Mouse (Mus musculus) right cerebral cortex, postnatal 36 days (tissue): ENCODE data around the gene Pms1.
"Not testable (repeated sequence)": the region's sequence is repeated elsewhere in the genome, so short reads cannot be mapped to it uniquely, and the experiment has no call there.

ENCODE experiments used
- DNase-seq, 2 experiments: peaks; one replicate each; pipeline ENCODE4 v3.0.0; 2022; ENCODE audit warnings: low spot score in 2 of 2, mixed read lengths in 1 of 2

The Pms1 gene

DNA sequence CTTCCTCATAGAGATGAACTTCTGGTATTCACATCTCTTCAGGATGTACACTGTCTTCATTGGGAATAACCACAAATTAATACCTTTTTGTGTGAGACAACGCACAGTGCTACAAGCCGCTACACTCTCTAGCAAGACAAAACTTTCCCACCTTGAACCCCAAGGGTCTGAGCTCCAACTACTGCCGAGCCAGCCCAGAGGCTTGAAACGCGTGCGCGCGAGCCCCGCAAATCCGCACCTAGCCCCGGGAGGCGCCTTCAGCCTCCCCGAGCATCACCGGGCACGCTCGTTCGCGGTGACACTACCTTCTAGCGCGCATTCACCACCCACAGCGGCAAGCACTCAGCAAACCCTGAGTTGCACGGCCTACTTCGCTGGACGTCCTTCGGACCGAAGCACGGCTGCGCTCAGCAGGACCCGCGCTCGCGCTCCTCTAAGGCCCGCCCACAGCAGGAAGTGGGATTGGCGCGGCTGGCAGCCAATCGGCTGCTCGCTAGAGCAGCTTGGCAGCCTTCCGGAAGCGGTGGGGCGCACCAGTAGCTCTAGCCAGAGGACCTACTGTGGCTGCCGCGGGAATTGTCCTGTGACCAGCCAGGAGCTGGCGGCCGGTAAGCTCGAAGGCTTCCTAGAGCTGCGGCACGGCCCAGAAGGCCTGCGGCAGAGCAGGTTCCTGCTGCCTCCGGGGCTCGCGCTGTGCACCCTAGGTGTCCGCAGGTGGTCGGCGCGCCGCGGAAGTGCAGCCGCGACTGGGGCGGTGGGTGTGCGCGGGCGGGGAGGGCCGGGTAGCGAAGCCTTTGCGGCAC is at the start of gene Pms1, which contains the start of the genes Ormdl1 and Gm28778:
Gene Pms1, minus strand, starts transcription at position 438 of the 803 bp plus-strand sequence.
Gene Ormdl1, plus strand, starts transcription at position 515 of the 803 bp plus-strand sequence.
Gene Gm28778, plus strand, starts transcription at position 531 of the 803 bp plus-strand sequence.
- peak; percentile 92 to 93 for DNase-seq

DNA sequence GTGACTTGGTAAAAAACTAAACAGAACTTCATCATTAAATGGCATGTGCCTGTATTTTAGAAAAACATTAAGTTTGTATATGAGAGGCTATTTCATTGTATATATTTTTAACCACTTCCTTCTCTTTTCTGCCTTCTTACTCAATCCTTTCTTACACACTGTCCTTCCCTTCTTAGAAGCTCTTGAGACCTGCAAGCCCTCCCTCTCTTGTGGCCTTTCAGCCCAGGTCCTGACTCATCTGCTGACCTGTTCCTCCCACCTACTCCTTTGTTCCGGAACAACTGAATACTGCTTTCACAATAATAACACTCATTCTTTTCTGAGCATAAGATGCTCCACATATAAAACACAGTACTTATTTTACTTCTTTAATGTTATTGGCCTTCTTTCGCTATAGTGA is 44.3 kb upstream of the Pms1 start:
- DNase-seq: no peak

DNA sequence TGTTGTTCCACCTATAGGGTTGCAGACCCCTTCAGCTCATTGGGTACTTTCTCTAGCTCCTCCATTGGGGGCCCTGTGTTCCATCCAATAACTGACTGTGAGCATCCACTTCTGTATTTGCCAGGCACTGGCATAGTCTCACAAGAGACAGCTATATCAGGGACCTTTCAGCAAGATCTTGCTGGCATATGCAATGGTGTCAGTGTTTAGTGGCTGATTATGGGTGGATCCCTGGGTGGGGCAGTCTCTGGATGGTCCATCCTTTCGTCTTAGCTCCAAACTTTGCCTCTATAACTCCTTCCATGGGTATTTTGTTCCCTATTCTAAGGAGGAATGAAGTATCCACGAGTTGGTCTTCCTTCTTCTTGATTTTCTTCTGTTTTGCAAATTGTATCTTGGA is 40.6 kb upstream of the Pms1 start:
- DNase-seq: not testable (repeated sequence)

DNA sequence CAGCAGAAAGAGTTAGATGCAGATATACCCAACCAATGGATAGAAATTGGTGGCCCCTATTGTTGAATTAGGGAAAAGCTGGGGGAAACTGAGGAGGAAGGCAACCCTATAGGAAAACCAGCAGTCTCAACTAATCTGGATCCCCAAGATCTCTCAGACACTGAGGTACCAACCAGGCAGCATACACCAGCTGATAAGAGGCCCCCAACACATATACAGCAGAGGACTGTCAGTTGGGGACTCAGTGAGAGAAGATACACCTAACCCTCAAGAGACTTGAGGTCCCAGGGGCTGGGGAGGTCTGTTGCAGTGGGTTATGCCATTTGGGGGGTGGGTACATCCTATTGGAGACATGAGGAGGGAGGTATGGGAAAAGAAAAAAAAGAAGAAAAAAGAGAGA is 38.6 kb upstream of the Pms1 start:
- no peak for DNase-seq

DNA sequence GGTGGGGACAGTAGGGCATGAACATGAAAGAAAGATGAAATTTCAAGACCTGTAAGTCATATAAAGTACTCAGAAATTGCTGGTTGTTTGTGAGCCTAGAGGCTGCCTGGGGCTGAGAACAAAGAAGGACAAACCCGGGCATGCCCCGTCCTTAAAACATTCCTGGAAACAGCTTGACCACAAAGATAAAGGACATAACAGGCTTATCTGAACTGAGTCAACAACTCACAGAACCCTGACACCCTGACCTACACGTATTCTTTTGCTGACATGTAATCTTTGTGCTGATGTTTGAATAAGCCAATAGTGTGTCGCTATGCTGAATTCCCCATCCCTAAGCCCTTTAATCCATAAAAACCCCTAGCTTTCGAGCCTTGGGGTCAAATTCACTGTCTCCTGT is 36.7 kb upstream of the Pms1 start:
- DNase-seq: not testable (repeated sequence)

DNA sequence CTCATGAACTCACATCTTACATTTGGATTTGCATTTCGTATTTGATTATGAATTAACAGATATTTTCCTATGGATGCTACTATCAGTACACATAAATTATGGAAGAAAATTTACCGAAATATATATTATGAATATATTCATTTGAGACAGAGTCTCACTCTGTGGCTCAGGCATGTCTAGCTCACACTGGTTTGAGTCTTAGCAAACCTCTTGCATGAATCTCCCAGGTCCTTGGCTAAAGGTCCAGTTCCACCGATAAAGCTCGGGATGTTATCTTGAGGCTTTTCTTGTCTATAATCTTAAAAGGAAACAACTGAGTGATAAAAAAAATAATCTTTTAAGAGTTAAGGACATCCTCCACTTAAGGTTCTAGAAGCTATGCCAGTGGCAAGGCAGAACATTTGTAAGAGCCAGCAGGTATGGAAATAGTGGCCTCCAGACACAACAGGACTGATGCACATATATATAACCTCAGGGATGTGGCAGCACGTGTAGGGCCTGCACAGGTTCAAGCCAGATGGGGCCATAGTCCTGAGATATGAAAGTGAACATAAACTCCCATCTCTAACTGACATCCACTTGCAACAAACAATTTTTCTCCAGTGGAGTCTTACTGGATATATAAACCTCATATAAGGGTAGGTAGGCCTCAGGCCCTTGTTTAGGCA is 28.1 kb upstream of the Pms1 start:
- DNase-seq: no peak

DNA sequence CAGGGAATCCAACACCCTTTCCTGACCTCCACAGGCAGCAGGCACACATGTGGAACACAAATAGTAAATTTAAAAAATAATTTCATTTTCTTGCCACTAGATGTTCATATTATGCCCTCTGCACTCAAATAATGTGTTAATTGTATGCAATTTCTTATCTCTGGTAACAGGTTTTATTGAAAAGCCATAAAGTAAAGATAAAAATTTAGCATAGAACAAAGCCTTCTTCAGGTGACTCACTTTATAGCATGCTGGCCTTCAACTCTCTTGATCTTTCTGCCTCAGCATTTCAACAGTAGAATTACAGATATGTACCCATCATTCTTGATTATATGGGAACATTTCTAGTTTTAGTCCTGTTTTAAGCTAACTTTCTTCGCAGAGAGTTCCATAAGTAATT is 27.5 kb upstream of the Pms1 start:
- DNase-seq: no peak

DNA sequence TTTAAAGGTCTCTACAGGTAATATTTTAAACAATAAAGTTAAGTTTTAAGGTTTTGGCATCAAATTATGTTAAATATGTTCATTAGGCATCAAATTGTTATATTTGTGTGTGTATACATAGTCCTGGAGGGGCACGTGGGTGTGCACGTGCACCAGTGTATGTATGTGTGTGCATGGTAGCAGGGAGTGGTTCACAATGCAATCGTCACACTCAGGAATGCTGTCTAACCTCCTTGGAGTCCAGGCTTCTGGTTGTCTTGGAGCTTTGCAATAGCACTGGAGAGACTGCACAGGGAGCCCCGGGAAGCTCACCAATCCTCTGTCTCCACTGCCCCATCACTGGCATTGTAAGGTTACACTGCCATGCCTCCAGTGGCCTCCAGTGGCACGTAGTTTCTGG is 26.4 kb upstream of the Pms1 start:
- DNase-seq: no peak

DNA sequence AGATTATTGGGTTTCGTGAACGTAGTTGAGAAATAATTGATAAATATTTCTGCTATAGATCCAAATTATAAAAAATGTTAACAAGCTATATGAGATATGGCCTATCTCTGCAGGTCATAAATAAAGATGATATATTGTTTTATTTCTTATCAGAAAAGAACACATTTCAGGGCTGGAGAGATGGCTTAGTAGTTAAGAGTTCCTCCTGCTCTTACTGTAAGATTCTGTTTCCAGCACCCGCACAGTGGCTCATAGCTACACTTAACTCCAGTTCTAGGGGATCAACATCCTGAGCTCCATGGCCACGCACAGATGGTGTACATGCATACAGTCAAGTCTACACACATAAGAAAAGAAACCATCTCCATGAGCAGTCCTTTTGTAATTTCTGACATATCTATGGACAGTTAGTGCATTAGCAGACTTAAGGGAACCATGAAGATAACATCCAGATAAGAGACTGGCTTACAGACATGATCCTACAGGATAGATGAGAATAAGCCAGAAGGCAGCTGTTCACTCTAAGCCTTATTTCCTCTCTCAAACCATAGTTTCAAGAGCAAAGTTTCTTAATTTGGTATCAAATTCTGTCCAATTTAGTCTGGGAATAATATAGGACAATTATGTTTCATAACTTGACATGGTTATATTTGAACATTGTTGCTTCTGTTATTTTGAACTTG is 25.0 kb upstream of the Pms1 start:
- no peak for DNase-seq

DNA sequence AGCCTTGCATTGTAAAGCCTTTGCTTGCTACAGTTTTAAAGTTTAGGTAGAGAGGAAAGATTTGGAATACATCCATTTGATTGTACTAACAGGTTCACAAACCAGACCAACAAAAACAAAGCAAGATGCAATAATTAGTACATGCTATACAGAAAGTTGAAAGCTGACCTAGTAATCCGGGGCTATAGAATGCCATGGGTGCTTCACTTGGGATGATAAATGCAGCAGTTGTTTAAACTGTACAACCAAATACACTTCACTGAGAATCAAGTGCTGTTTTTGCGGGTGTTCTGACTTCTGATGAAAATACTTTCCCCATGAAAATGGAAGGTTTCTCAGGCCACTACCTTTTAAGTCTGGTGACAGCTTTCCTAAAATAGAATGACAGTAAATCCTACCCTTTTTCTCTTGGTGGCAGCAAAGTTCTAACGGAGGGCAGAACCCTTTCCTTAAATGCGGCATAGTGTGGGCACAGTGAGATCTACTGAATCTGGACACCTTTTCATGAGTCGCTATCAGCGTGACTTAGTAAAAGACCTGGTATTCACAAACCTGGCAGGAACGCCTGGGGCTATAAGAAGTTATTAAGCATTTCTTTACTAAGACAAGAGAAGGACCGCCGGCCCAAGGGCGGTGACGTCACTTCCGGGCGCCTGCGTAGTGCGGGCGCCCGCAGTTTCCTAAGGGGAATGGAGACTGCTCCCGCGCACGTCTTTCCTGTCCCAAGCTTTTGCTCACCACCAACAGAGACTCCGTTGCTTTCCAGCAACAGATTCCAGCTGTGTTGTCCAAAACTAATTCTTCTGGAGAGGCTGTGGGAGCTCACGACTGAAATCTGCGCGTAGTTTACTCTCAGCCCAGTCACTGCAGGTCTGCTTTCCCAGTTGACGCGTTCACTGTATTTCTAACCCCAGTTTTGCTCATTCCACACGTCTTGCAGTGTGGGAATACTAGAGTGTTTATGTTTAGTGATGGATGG is 16.5 kb upstream of the Pms1 start, which contains the start of gene Osgepl1:
Gene Osgepl1, plus strand, starts transcription at position 636 of the 979 bp plus-strand sequence.
- DNase-seq: peak; percentile 78 to 79

DNA sequence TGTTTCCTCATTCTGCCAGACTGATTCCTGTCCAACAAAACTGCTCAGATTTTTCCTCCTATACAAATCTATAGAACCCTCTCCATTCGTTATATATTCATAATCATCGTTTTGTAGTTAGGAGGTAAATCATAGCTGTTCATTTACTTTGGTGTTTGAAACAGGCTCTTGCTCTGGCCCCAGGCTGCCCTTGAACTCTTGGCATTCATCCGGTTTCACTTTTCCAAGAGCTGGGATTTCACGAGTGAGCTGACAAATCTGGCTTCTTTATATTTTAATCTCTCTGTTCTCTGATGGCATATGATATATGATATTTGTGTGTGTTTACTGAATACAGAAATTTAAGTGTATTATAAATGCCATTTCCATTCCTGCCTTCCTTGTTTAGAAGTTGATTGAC is 3.7 kb upstream of the Pms1 start:
- no peak for DNase-seq

DNA sequence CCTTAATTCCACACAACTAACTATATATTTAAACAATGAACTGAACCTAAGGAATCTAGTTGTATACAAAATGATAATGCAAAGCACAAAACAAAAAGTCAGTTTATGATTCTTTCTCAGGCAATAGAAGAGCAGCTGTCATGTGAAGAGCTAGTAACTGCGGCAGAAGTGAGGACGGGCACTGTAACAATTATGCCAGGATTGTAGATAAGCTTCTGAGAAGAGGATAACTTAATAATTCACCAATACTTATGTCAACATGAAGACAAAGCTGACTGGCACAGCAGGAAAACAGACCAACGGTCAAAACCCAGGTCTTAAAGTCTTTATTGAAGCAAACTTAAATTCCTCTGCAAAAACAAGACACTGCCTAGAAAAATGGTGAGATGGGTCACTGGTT is 5.6 kb downstream of the Pms1 start:
- no peak for DNase-seq

DNA sequence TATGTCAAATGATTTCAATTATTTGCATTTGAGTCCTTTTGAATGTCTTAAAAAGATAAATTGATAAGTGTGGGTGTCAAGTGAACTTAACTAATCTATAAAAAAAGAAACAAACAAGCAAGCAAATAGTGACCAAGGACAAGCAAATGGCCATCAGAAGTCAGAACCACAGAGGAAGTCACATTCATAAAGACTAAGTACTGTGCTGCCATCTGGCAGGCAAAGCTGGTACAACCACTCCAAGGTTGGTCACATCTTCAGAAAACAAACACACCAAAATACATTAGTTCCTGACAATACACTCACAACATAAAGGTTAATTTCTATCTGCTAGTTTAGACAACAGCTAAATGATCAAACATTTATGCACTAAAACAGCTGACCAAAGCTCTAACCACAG is 24.2 kb downstream of the Pms1 start:
- DNase-seq: peak; percentile 13 to 29

DNA sequence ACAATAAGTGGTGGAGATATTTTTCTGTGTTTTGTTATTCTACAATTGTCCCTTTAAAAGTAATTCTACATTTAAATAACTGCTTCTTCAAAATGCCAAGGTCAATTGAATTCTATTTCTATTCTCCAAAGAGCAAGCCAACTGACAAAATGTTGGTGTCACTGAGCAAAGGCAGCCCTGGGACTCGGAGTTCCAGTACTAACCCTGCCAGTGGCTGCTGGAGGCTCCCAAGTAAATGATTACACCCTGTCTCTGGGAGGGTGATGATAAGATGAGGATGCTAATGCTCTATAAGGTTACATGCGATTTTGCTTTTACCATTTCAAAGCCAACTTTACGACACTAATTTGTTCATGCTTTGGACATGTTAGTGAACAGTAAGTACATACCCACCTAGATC is 26.9 kb downstream of the Pms1 start:
- DNase-seq: no peak

DNA sequence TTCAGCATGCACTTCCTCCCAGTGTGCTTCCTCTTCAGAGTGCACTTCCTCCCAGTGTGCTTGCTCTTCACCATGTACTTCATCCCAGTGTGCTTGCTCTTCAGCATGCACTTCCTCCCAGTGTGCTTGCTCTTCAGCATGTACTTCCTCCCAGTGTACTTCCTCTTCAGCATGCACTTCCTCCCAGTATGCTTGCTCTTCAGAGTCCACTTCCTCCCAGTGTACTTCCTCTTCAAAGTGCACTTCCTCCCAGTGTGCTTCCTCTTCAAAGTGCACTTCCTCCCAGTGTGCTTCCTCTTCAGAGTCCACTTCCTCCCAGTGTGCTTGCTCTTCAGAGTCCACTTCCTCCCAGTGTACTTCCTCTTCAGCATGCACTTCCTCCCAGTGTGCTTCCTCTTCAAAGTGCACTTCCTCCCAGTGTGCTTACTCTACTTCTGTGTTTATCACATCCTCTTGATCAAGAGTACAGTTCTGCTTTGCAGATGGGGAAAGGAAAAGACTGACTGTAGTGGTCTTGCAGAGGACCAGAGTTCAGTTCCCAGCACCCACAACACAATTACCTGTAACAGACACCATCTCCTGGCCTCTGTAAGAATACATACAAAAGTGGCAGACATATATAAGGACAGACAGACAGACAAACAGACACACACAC is 31.7 kb downstream of the Pms1 start:
- DNase-seq: not testable (repeated sequence)

DNA sequence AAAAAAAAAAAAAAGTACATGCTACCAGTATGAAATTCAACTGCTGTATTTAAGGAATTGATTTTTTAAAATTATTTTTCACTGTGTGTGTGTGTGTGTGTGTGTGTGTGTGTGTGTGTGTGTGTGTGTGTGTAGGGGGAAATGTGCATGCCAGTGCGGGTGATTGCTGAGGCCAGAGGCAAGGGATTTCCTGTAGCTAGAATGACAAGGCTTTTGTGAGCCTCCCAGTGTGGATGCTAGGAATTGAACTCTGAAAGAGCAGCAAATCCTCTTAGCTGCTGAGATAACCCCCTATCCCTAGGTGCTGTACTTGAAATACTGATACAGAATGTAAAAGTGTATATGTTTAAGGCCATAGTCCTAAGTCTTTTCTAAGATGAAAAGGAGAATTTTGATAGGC is 70.8 kb downstream of the Pms1 start:
- DNase-seq: no peak

DNA sequence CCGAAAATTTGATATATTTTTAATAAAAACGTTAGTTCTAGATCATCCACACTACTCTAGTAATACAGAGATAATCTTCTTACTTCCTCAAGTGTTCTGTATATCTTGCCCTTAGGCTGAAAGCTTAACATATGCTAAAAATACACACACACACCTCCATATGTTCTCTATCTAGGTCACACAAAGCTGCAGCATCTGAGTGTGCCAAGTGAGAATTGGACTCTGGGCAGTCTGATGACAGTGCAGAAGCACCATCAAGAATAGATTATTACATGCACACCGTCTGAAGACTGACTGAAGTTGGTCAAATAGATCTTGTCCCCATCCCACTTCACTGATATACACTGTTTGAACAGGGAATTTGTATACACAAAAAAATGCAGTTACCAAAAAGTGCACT is 71.2 kb downstream of the Pms1 start:
- no peak for DNase-seq

DNA sequence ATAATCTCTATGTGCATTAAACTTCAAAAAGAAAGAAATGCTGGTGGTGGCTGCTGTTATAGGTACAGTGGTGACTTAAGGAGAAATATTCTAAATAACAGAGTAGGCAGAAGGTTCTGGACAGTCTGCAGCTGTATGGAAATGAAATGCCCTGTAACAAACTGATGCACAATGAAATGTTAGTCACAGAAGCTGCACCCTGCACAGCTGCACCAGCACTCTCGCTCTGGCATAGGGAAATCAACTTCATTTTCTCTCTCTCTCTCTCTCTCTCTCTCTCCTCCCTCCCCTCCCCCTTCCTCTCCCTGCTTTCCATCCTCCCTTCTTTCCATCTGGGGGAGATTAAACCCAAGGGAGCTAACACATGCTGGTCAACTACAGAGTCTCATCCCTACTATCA is 72.0 kb downstream of the Pms1 start:
- DNase-seq: no peak

DNA sequence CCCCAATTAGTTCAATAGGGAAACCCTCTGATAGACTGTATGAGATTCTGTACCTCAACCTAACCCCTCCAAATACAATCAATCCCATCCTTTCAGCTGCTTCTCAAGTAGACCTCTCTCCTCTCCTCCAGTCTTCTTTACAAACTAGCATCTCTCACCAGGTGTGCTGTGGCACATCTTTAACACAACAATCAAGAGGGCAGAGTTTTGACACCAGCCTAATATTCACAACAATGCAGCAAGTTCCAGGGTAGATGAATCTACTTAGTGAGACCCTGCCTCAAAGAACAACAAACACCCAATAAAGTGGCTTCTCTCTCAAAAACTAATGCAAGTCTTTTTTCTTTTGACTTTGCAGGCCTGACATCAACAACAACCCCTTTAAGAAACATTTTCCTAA is 86.7 kb downstream of the Pms1 start:
- DNase-seq: no peak

DNA sequence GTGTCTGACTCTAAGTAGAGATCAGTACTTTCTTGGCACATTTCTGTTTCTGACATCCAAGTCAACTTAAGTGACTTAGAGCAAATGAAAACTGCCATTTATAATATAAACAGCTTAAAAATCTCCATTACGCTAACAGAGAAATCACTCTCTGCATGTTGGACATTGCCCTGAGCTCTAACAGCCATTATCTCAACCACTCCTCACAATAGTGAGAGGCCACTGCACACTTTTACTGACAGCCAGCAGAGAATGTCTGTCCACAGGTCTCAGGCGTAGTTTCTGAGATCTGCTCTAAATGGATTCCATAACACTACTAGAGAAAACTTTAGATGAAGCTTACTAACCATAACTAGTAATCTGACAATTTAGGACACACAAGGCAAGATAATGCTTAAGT is 92.9 kb downstream of the Pms1 start:
- DNase-seq: no peak
